Mouse (Mus musculus) monocyte, adult 2 months (primary cell): Measurements from ENCODE around the gene Itpr1.

Source experiments
- DNase-seq, 2 experiments: peaks; one replicate each; pipeline ENCODE4 v3.0.0; 2022; ENCODE audit warnings: low spot score in 2 of 2, low read depth in 1 of 2

Gene Itpr1

DNA sequence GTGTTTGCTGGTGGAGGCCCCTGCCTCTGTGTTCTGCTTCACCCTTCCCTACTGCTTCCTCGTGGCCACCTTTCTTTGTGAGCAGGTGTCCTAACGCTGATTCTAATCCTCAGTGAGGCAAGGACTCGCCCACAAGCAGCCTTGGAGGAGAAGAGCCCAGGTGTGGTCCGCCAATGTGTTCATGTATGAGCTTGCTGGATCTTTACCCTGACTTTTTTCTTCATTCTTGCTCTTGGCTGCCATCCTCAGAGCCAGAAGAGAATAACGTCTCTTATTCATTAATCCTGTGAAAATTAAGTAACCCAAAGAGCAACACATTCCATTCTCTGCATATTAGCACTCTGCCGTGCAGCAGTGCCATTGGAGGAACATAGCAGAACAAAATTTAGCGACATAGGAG is 161.1 kb downstream of the Itpr1 start:
- no peak for DNase-seq

DNA sequence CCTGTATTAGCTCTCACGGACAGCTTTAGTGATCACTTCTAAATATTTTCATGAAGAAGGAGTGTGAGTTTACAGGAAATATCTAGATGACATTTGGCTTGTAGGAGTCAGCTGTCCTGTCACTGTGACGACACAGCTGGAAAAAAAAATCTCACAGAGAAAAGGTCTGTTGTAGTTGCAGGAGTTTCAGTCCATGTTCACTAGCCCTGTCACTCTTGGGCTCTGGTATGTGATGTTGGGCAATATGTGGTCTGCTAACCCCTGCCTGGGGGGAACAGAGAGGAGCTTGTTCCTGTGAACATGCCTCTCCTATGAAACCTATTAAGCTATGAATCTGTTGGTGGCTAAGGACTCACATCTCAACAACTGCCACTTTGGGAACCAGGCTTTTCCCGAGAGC is 166.1 kb downstream of the Itpr1 start:
- DNase-seq = no peak

DNA sequence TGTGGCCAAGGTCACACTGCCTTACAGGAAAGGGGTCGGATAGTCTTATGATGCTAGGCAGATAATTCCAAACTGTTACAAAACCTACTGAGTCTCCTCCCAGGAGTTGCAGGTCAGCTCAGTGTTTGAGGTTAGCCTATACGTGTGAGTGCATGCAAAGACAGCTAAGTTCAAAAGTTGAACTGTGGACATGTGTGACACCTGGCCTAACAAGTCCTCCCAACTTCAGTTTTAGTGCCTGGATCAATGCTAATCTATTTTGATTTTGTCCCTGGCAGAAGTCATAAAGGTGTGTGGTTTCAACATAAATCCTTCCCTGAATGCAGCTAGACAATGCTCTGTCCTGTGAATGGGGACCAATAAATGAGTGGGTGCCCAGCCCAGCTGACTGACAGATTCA is 167.3 kb downstream of the Itpr1 start:
- no peak for DNase-seq

DNA sequence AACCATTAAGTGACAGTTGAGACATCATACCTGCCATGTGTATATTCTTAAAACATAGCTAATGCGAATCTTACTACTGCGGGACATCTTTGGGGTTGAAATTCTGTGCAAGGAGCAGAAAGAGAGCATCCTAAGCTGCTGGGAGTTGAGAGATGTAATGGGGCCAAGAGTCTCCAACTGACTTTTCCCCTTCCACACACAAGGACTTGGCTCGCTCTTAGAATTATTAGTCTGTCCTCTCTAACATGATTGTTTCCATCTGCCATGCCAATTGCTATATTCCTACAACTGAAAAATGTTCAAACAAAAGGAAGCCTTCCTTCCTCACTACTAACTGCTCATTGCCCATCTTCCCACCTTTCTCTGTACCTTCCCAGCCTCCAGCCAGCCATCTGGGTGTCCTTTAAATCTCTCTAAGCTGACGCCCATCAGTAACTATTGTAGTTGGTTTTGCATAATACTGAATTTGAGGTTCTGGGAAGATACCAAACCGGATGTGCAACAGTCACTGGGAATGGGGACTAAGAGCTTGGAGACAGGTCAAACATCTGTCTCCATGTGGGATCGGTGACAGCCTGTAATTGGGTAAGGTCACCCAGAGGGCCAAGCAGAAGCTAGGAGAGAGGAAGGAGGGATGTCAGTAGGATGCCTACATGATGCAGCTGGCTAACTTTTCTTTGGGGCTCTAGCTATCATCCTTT is 177.9 kb downstream of the Itpr1 start:
- DNase-seq = no peak

DNA sequence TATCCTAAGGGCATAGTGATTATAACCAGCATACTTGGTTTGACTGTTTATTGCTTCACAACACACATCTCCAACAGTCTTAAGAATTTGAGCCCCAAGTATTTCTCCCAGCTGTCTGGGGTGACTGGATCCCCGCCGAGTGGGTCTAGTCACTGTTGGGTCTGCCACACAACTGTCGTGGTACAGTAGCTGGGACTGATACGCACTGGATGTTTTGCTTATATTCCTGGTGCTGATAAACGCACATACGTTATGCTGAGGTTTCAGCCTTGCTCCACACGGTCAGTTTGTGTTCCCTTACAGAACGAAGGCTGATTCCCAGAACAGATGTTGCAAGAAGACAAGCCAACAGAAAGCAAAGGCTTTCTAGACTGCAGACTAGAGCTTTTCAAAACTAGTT is 180.2 kb downstream of the Itpr1 start:
- no peak for DNase-seq

DNA sequence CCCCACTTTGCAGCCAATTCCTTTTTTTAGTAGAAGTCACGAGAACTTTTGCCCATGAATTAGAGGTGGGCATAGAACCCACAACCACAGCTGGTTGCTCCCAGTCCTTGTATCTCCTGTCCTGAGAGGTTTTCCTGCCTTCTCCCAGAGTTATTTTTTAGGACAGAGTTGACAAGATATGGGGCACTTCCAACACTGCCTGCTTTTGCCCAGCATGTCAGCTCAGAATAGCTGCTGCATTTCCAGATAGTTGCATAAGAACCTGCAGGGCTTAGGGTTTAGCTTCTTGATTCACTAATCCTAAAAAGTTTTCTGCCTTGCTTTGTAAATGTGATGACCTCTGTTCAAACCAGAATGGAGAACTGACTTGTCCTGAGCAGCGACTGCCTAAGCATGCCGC is 185.1 kb downstream of the Itpr1 start:
- DNase-seq = no peak

DNA sequence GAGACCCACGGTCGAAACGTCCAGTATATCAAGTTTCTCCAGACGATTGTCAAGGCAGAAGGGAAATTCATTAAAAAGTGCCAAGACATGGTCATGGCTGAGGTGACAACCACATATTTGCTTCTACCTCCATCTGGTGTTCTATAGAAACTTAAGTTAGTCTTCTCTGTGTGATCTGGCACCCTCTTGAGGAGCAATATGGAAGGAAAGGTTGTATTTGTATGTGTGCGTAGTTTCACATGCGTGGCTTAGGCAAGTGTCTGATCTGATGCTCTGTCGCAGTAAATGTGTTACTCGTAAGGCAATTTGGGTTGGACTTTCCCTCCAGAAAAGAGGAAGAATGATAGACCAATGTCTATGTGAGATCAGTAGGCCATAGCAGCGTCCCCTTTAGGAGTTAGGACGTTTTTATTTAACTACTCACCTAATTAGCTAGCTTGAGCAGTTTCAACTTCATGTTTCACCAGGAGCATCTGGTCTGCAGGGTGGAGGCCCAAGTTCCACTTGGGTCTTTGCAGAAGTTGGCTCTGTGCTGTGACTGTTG is 188.6 kb downstream of the Itpr1 start:
- DNase-seq = no peak

DNA sequence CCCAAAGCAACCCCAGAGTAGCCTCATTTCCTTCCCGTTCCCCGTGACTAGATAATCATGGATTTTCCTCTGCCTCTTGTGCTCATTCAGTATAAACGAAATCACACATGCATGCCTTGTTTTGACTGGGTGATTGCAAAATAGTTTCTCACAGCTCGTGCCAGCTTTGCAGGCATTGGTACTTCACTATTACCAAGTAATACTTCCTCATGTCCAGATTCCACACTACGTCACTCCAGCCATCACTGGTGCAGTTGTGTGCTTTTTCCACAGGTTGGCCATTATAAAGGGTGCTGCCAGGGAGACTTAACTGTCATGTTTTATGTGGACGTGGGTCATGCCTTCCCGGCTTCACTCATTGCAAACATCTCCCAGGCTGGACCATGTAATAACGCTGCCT is 191.8 kb downstream of the Itpr1 start:
- DNase-seq = no peak

DNA sequence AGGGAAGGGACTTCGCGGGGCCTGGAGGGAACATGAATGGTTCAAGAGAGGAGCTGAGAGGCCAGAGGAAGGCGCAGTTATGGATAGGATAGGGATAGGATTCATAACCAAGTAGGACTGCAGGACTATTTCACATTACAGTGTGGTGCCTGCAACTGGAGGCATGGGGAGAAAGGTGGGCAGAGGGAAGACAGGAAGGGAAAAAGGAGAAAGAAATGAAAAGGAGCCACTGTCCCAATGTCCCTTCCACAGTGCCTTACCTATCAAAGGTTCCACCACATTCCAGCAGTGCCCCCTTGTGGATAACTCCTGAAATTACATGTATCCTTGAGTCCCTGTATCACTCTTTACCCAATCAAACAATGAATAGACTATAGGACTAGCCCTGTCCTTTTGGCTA is 195.2 kb downstream of the Itpr1 start:
- DNase-seq = no peak

DNA sequence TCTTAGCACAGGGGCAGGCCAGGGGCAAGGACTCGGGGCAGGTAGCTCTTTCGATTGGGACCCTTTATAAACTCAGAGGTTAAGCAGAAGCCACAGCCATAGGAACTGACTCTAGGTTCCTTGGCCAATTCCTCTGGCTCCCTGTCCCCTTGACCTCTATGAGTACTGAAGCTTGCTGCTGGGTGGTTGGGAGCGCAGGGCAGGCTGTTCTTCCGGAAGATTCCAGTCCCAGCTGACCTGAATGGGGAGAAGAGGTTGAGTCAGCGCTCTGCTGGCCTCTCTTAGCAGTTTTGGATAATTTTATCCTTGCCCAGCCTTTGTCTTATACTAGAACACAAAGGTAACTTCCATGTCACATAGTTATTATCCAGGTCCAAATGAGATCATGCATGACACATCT is 195.8 kb downstream of the Itpr1 start:
- no peak for DNase-seq

DNA sequence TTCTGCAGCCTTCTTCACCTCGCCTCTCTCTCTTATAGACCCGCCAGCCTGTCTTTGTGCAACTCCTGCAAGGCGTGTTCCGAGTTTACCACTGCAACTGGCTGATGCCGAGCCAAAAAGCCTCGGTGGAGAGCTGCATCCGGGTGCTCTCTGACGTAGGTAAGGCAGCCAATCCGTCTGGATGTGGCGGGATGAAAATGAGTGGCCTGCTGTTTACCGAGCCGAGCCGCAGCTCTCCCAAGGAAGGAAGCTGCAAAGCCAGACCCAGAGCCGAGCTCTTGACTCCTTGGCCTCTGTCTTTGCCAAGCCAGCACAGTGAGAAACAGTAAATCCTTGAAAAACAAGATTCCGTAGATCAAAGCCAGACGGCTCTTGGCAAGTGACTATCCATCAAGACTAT is 197.9 kb downstream of the Itpr1 start:
- no peak for DNase-seq

DNA sequence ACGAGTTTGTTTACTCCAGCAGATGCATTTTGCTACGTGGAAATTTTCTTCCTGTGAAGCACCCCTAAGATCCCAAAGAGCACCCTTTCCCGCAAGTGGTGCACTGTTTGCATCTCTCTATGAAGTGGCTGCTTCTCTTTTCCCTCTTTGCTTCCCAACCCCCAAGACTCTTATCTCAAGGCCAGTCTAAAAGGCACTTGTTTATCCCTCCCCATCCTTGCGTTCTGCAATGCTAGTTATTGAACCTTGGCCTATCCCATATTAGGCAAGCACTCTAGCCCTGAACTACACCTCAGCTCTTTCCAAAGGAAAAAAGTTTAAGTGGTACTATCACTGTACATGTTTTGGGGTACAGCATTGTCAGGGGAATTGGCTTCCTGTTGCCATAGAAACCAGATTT is 198.3 kb downstream of the Itpr1 start:
- no peak for DNase-seq

DNA sequence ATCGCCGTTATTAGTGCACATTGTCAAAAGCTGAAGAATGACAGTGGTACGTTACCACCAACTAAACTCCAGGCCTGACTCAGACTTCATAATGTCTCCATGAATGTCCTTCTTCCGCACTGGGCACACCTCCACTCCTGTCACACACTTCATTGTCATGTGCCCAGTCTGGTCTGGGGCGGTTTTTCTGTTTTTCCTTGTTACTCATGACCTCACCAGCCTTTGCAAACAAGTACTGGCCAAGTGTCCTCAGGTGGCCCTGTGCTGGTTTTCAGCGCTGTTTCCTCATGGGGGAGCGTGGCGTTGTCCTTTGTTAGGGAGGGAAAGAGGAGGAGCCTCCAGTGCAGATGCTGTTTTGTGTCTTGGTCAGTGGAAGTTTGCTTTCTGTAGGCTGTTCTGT is 200.1 kb downstream of the Itpr1 start:
- no peak for DNase-seq

DNA sequence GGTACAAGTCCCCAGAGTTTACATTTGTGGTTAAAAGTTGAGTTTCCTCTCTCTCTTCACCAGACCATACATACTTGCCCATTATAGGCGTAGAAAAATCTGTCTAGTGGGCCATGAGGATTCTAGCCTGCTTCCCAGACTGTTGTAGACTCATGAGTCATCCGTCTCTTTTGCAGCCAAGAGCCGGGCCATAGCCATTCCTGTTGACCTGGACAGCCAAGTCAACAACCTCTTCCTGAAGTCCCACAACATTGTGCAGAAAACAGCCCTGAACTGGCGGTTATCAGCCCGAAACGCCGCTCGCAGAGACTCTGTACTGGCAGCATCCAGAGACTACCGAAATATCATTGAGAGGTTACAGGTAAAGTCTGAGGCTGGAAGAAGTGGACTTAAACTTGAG is 200.7 kb downstream of the Itpr1 start:
- no peak for DNase-seq

DNA sequence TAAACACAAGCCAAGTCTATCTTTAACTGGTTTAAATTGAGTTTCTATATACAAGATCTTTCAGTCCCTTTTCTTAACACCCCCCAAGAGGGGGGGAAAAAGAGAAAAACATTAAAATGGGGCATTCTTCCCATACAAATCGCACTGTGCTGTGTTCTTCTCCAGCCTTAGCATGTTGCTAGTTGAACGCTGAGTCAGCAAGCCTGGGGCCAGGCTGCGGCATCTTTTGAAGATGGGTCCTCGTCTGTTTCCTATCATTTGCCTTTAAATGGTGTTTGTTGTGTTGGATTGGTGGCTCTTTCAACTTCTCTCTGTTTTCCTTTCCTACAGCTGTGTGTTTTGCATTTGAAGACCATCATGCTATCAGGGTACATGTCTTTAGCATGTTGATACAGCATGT is 203.0 kb downstream of the Itpr1 start:
- DNase-seq = no peak

DNA sequence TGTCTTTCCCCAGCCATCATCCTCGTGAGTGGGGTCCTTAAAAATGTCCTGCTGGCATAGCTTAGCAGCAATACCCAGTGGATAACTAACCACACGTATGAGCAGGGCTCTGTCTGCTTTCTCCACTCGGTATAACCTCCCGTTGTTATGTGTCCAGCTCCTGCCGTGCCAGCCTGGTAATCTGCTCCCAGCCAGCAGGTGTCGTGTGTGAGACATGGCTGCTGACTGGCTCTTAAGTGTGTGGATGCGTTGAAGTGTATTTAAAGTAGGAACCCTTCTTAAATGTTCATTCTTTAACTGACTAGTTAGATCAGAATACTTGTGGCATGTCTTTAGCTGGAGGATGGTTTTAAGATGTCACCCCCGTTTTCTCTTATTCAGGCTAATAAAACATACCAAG is 204.6 kb downstream of the Itpr1 start:
- no peak for DNase-seq

DNA sequence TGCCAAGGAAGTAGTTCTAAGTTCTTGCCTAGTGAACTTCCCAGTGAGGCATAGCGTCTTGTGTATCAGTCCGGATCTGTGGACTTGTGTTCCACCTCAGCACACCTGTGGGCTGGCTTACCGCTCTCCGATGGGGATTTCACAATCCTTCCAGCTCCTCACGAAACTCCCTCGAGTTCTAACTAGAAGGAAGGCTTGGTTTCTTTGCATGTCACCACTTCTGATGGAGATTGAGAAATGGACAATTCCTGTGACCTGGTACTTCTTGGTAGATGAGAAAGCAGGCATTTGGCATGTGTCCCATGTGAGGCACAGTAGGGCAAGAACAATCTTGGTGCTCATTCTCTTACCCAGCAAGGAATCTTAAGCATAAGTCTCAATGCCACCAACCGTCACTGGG is 205.3 kb downstream of the Itpr1 start:
- DNase-seq = no peak

DNA sequence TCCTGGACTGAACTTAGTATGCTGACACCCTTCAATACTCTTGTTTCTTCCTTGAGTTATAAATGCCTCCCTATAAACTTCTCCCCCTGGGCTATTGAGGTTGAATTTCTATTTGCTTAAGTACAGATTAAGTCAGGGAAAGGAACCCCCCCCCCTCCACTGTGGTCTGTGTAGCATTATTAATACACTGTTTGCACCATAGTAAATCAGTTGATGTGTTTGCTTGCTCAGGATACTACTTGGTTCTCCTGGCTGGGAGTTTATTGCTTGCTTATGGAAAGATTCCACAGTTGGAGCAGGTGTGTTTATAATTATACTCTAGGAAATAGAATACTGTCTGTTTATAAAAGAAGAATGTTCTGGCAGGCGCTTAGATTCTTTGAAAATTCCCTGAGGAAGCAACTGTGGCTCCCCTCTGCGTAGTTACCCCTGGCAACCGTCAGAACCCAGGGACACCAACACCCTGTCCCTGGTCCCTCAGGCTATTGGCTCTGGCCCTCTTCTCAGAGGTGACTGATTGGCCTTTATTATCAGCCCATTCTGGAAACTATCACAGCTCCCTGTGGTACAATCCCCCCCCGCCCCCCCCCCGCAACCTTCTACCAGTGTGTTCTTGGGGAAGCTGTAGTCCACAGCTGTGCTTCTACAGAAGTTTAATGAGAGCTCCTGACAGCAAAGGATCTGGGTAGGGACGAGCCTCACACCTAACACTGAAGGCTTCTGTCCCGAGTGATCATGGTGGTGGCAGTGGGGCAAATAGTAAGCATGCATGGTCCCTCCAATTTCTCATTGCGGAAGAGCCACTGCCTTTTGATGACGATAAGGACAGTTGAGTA is 212.1 kb downstream of the Itpr1 start:
- no peak for DNase-seq

DNA sequence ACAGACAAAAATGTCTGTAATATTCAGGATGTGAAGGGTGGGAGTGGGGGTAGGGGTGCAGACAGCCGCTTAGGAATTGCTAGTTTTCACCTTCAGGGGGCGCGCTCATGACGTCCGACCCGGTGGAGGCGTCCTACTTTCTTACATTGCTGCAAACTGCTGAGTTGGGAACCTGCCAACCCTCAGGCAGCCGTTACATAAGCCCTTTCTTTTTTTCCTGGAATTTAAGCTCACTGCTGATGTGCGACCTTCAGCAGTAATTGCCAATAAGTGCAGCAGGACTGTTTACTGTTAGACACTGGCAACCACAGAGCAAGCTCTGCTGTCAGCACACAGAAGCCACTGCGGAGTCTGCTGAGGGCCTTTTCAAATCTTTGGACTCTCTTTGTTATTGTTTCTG is 213.9 kb downstream of the Itpr1 start:
- no peak for DNase-seq

DNA sequence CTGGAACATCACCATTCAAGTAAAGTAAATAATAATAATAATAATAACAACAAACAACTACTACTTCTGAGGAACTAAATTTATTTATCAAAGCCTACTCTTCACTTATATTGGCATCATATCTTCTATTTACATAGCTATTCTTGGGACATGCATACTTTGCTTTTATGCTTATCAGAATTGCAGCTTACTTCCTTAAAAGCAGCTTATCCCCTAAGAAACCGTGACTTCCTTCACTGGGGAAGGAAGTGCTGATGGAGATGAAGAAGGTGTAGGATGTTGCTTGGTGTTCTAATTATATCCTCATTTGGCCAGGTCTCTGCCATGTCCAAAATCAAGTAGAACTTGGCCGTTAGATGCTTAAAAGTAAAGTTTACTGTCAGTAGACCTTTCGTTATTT is 215.5 kb downstream of the Itpr1 start:
- DNase-seq = no peak

DNA sequence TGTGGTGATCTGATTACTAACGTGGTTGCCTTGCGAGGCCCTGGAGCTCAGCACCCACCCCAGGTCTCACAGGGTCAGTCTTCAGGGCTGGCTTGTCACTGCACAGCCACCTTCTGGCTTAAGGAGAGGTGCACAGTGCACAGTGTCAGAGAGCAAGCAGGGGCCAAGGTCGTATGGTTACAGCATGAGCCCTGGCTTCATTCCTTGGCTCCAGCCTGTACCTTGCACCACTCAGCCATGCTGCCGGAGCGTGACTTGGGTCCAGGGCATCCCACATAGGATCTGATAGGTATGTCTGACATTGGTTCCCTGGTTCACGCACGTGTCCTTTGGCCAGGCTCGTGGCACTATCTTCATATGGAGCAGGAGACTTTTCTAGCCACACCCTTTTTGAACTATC is 217.1 kb downstream of the Itpr1 start:
- DNase-seq = no peak

DNA sequence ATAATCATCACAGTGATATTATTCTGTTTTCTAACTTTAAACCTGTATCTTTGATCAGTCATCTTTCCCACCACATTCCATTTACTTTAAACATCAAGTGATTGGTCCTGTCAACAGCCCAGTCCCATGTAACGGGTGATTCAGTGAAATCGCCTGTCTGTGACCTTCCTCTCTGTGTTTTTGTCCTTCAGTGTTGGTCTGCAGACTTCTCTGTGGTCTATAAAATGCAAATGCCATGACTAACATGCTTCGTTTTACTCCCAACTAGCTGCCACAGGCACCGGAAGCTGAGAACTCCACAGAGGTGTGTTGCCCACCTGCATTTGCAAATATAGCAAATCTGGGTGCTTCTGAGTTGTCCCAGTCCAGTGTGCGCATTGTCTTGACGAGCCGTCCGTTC is 218.3 kb downstream of the Itpr1 start:
- DNase-seq = no peak

DNA sequence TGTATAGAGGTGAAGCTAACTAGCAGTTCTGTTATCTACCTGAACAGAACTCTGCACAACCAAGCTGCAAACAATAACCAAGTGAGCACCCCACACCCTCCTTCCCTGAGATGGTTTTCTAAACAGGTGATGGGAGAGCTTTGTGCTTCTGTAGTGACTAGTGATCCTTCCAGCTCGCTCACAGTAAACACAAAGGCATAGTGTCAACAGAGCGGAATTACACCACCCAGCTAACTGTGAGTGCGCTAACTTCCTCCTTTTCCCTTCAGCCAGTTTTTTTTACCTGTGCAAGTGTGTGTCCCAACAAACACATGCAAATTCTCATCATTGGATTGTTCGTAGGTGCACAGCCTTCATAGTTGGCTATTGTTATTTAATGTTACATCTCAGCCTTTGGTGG is 219.9 kb downstream of the Itpr1 start:
- no peak for DNase-seq
